Mouse (Mus musculus) liver, embryonic 14.5 days (tissue): ENCODE data around the gene Vps13c.

Source experiments
- CTCF ChIP-seq: IDR thresholded peaks from 2 replicates; pipeline ENCODE4 v1.5.1; 2016; ENCODE audit warnings: antibody characterized with exemption, low read depth, control low read depth
- EP300 ChIP-seq: IDR thresholded peaks from 2 replicates; pipeline ENCODE4 v1.6.1; 2016; ENCODE audit warnings: antibody characterized with exemption, low read depth

DNA sequence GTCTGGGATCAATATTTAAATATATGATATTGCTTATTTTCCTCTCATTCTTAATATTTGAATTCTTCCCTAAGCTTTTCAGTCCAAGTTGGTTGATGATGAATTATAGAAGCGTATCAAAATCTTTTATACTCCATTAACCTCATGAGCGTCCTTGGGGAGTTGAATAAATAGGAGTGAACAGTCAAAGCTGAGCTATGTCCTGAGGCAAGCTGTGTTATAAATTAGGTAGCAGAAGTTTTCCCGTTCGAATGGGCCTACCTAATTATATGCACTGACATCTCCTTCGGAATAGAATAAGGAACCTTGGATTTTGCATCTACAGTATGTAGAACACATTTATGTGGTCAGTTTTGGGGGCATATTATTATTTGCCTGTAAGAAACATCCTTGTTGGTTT lies 82.2 kb downstream of the Vps13c start:
- TF ChIP-seq CTCF (no peak), EP300 (no peak)
